Mouse (Mus musculus) lung, embryonic 16.5 days (tissue): ENCODE results near the gene Trpt1. TPM values are rescaled to one million over a fixed set of nuclear protein-coding genes. Genes with fewer than 3 reads are reported as not detected.

ENCODE experiments used
- ATAC-seq: fragments of 200-750 bp; cut with Nextera tagmentation; 2 replicates; pipeline ENCODE4 v1.8.0; 2017; ENCODE audit warnings: low read depth, mild to moderate bottlenecking, moderate library complexity
- H3K27ac ChIP-seq: fragments of 300-500 bp; sonication (generic); 2 replicates; pipeline ENCODE4 v1.5.1; 2014; ENCODE audit warnings: mild to moderate bottlenecking, control low read depth, low read length
- H3K27me3 ChIP-seq: fragments of 300-500 bp; sonication (generic); 2 replicates; pipeline ENCODE4 v1.6.1; 2014; ENCODE audit warnings: low read depth, low read length, mixed read lengths; ENCODE audit not compliant: control insufficient read depth, insufficient read depth
- H3K36me3 ChIP-seq: fragments of 300-500 bp; sonication (generic); 2 replicates; pipeline ENCODE4 v1.6.1; 2014; ENCODE audit warnings: low read length; ENCODE audit not compliant: control insufficient read depth, insufficient read depth
- H3K4me1 ChIP-seq: fragments of 300-500 bp; sonication (generic); replicated peaks from 2 replicates; pipeline ENCODE4 v1.6.1; 2014; ENCODE audit warnings: low read length, mixed read lengths; ENCODE audit not compliant: control insufficient read depth, insufficient read depth
- H3K4me2 ChIP-seq: fragments of 300-500 bp; sonication (generic); 2 replicates; pipeline ENCODE4 v1.6.1; 2014; ENCODE audit warnings: low read depth, low read length, control low read depth
- H3K4me3 ChIP-seq: fragments of 300-500 bp; sonication (generic); 2 replicates; pipeline ENCODE4 v1.5.1; 2014; ENCODE audit warnings: mild to moderate bottlenecking, low read length, control low read depth
- H3K9ac ChIP-seq: fragments of 300-500 bp; sonication (generic); 2 replicates; pipeline ENCODE4 v1.6.1; 2014; ENCODE audit warnings: low read length, control low read depth
- H3K9me3 ChIP-seq: fragments of 300-500 bp; sonication (generic); 2 replicates; pipeline ENCODE4 v1.6.1; 2016; ENCODE audit warnings: low read length; ENCODE audit not compliant: control insufficient read depth
- WGBS: fragments of 180-500 bp; shearing (Covaris S2); extraction: QIAGEN DNeasy Blood & Tissue Kit; methylation state at CpG from one replicate; pipeline ENCODE4 v1.1.7; 2014; 5-methylcytosine and 5-hydroxymethylcytosine counted together
- polyA plus RNA-seq: library from polyadenylated mRNA; unstranded; fragments of >200 nt; fragmentation: Nextera tagmentation; extraction: Ambion mirVana; gene quantifications from 2 replicates; pipeline ENCODE4 v1.2.1, GENCODE M21; 2015

The Trpt1 gene
- polyA plus RNA-seq, 1 experiment from 2014 or later, result 10.9 TPM

DNA sequence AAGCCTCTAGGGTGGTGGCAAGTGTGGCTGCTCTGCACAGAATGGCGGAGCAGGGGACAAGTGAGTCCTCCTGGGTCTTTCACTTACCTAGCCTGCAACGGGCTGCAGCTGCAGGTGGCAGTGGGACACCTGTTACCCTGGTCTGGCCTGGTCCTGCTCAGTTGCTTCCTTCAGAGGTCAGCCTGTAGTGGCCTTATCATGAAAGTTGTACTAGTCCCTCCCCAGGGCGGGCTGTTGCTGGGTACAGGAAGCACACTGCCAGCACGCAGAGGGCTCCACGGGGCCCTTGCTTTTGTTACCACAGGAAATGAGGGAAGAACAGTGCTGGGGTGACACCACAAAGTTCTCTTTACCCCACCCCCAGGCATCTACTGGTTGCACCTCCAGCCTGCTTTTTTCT is 23.3 kb downstream of the Trpt1 start, which contains the start of gene Fermt3:
Fermt3 (minus strand) TSS at position 279 of the 400 bp plus-strand sequence.
- peak within 1 kb of the TSS; percentile 10; the same call in 1 of the 2 replicates for H3K4me3 ChIP-seq
- no peak within 1 kb of the TSS for H3K27ac ChIP-seq
- WGBS, result 61% methylated on average over 5 of the region's 5 CpGs
- ATAC-seq, result peak; percentile 44; the same call in 1 of the 2 replicates
- H3K9me3 ChIP-seq, result no peaks in the 10 kb centered on the region
- H3K27me3 ChIP-seq, result no peaks in the 10 kb centered on the region
- peaks cover 26% of the 10 kb centered on the region for H3K36me3 ChIP-seq
- no peak within 1 kb of the TSS for H3K9ac ChIP-seq
- no peaks in the 10 kb centered on the region for H3K4me1 ChIP-seq
- no peak within 1 kb of the TSS for H3K4me2 ChIP-seq

DNA sequence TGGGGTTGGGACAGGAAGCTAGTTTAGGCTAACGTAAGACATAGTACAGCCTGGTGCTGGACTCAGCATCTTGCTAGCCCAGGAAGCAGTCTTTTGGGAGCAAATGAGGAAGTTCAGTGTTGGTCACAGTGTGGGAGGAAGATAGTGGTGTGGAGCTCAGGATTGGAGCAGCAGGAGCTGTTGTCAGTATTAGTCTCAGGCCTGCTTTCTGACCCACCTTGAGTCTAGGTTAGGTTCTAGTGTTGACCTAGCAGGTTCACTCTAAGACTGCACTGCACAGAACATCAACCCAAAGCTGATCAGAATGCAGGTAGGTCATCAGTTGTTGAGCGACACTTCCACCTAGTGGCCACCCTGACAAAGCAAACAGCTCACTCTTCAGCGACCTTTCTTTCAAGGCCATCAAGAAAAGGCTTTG is 24.3 kb downstream of the Trpt1 start:
- Histone ChIP-seq H3K4me3 (no peak overlapping the region), H3K27ac (no peak overlapping the region), H3K4me2 (no peak overlapping the region), H3K36me3 (peaks cover 34% of the 10 kb centered on the region), H3K4me1 (no peaks in the 10 kb centered on the region), H3K9me3 (no peaks in the 10 kb centered on the region), H3K27me3 (no peaks in the 10 kb centered on the region), H3K9ac (no peak overlapping the region)
- WGBS, result 49% methylated on average over 3 of the region's 3 CpGs
- peak; percentile 41; the same call in 1 of the 2 replicates for ATAC-seq

DNA sequence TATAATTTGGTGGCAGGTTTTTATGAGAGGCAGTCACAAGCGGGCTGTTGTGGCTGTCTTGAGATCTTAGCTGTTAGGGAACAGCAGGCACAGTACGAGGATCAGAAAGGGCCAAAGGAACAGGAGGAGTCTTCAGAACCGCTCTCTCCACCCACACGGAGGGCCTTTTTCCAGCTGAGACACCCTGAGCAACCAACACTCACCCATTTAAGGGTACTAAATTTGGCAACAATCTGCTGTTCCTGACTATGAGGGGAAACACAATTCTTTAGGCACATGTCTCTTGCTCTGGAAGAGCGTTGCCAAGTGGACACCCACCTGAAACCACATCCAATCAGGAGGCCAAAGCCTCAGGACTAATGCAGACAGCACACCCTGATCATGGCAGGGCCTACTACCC is 33.6 kb downstream of the Trpt1 start:
- no peaks in the 10 kb centered on the region for H3K9me3 ChIP-seq
- H3K36me3 ChIP-seq, result peaks cover 76% of the 10 kb centered on the region
- ATAC-seq, result no peak
- H3K4me1 ChIP-seq, result no peaks in the 10 kb centered on the region
- no peak overlapping the region for H3K4me2 ChIP-seq
- no peak overlapping the region for H3K4me3 ChIP-seq
- H3K27ac ChIP-seq, result no peak overlapping the region
- WGBS, result 95% methylated on average over 5 of the region's 5 CpGs
- H3K27me3 ChIP-seq, result no peaks in the 10 kb centered on the region
- H3K9ac ChIP-seq, result no peak overlapping the region

- Histone ChIP-seq H3K4me1 (peaks cover 8% of the 10 kb centered on the region), H3K4me3 (no peak overlapping the region), H3K36me3 (peaks cover 47% of the 10 kb centered on the region), H3K27me3 (no peaks in the 10 kb centered on the region), H3K4me2 (no peak overlapping the region), H3K9me3 (no peaks in the 10 kb centered on the region), H3K9ac (no peak overlapping the region), H3K27ac (no peak overlapping the region)
- no peak for ATAC-seq
- WGBS, result 92% methylated on average over 5 of the region's 5 CpGs
Observed at GRCm38 (mm10) chr19:7034006-7034405, 38.1 kb downstream of the Trpt1 start.

GRCm38 (mm10) chr19:7039088-7039720 is 43.3 kb downstream of the Trpt1 start:
- 2% methylated on average over 31 of the region's 35 CpGs for WGBS
- Histone ChIP-seq H3K4me2 (peak overlapping the region; percentile 87), H3K4me1 (peaks cover 13% of the 10 kb centered on the region), H3K36me3 (peaks cover 4% of the 10 kb centered on the region), H3K27me3 (no peaks in the 10 kb centered on the region), H3K9me3 (no peaks in the 10 kb centered on the region), H3K27ac (peak overlapping the region; percentile 87), H3K9ac (peak overlapping the region; percentile 97), H3K4me3 (peak overlapping the region; percentile 94)
- ATAC-seq, result peak; percentile 6

DNA sequence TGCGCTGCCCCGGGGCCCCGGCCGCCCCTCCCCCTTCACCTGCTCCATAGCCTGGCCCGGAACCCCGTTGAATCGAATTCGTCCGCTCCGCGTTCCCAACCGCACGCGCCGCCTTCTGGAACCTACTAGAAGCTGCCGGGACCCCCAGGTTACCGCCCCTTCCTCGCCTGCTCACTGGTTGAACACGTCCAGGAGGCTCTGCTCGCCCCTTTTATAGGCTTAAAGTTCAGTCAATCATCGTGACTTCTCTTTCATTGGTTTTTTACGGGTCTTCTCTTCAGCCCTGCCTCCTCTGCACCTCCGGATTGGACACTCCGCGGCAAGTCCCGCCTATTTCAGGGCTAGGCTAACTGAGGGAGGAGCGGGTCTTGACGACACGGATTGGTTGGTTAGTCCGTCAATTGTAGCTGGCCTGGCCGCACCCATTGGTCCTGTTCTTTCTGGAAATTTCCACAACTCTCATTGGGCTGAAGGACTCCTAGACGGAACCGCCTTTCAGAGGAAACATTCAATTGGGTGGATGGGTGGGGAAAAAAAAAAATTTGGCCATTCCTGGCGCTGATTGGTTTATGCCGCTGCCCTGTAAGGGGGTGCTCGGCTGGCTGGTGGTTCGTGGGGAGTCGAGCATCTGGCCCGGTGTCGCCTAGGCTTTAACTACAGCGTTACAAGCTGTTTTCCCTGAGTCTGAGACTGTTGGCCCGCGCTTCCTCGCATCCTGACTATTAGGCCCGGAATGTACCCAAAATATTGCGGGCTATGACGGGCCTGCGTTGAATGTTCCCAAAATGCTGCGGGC is 44.1 kb downstream of the Trpt1 start, which contains the start of gene Stip1:
Stip1 (minus strand) TSS at position 127 of the 796 bp plus-strand sequence.
- under 1% methylated on average over 49 of the region's 49 CpGs for WGBS
- H3K27ac ChIP-seq, result peak within 1 kb of the TSS; percentile 98
- H3K4me2 ChIP-seq, result peak within 1 kb of the TSS; percentile 91
- no peaks in the 10 kb centered on the region for H3K9me3 ChIP-seq
- peak within 1 kb of the TSS; percentile 97 for H3K9ac ChIP-seq
- peak; percentile 99 for ATAC-seq
- H3K27me3 ChIP-seq, result no peaks in the 10 kb centered on the region
- H3K36me3 ChIP-seq, result peaks cover 4% of the 10 kb centered on the region
- peaks cover 13% of the 10 kb centered on the region for H3K4me1 ChIP-seq
- peak within 1 kb of the TSS; percentile 94 for H3K4me3 ChIP-seq

DNA sequence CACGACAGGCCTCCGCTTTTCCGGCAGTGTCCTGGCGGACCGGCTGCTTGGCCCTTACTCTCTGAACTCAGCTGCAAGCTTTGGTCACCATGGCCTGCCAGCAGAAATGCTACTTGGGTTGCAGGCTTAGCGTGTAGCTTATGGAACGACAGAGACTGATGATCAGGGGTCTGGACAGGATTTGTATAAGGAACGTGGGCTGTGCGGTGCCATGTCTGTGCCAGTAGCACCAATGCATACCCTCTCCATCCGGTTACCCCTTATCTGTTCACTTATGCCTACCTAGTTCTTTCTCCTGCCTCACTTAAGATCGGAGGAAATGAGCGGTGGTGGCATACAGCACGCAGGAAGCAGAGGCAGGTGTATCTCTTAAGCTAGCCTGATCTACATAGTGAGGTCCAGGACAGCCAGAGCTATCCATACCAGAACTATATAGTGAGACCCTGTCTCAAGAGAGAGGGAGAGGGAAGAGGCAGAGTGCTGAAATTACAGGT is 44.8 kb downstream of the Trpt1 start:
- Histone ChIP-seq H3K27me3 (no peaks in the 10 kb centered on the region), H3K4me3 (peak overlapping the region; percentile 70), H3K9me3 (no peaks in the 10 kb centered on the region), H3K4me2 (peak overlapping the region; percentile 91), H3K9ac (peak overlapping the region; percentile 92), H3K27ac (peak overlapping the region; percentile 98), H3K36me3 (no peaks in the 10 kb centered on the region; the same call in 1 of the 2 replicates), H3K4me1 (peaks cover 13% of the 10 kb centered on the region)
- peak; percentile 3; the same call in 1 of the 2 replicates for ATAC-seq
- WGBS, result 18% methylated on average over 13 of the region's 13 CpGs

DNA sequence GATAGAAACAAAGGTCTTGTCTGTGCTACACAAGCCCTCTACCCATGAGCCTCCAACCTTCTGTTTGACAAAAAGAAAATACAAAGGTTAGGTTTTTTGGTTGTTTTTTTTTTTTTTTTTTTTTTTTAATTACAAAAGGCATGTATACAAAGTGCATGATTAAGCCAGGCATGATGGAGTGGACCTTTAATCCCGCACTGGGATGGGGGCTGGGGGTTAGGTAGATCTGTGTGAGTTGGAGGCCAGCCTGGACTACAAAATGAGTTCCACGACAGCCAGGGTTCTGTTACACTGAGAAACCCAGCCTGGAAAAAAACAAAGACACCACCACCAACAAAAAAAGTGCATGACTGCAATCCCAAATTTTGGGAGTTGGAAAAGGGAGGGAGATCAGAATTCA is 45.2 kb downstream of the Trpt1 start:
- peak overlapping the region; percentile 98; the same call in 1 of the 2 replicates for H3K27ac ChIP-seq
- no peak overlapping the region for H3K4me3 ChIP-seq
- no peak for ATAC-seq
- peaks cover 13% of the 10 kb centered on the region for H3K4me1 ChIP-seq
- 83% methylated on average over 2 of the region's 2 CpGs for WGBS
- no peaks in the 10 kb centered on the region for H3K36me3 ChIP-seq
- H3K4me2 ChIP-seq, result peak overlapping the region; percentile 91; the same call in 1 of the 2 replicates
- no peaks in the 10 kb centered on the region for H3K9me3 ChIP-seq
- peak overlapping the region; percentile 92; the same call in 1 of the 2 replicates for H3K9ac ChIP-seq
- no peaks in the 10 kb centered on the region for H3K27me3 ChIP-seq

- no peak overlapping the region for H3K9ac ChIP-seq
- peaks cover 4% of the 10 kb centered on the region for H3K4me1 ChIP-seq
- H3K4me2 ChIP-seq, result no peak overlapping the region
- H3K27ac ChIP-seq, result no peak overlapping the region
- ATAC-seq, result no peak
- 62% methylated on average over 4 of the region's 4 CpGs for WGBS
- no peak overlapping the region for H3K4me3 ChIP-seq
- no peaks in the 10 kb centered on the region for H3K9me3 ChIP-seq
- H3K27me3 ChIP-seq, result no peaks in the 10 kb centered on the region
- no peaks in the 10 kb centered on the region for H3K36me3 ChIP-seq
Observed at GRCm38 (mm10) chr19:7044279-7044678, 48.3 kb downstream of the Trpt1 start.
